Mouse (Mus musculus) megakaryocyte, adult 5-6 weeks (primary cell): ENCODE measurements around the gene Fam189b. TPM values are rescaled to one million over a fixed set of nuclear protein-coding genes. Genes with fewer than 3 reads are reported as not detected.
"Not testable (repeated sequence)": the region's sequence is repeated elsewhere in the genome, so short reads cannot be mapped to it uniquely, and the experiment has no call there.

Experiments used
- ATAC-seq: 2 replicates; pipeline ENCODE4 v1.8.0; 2016; ENCODE audit warnings: mild to moderate bottlenecking, inconsistent platforms; ENCODE audit not compliant: poor library complexity, severe bottlenecking
- total RNA-seq, 2 experiments: library from RNA; stranded (forward) in 1 of 2; stranded (reverse) in 1 of 2; fragments of 153-499, 151-499 nt in 1 of 2; fragments of 221-1000, 200-1000 nt in 1 of 2; gene quantifications; 2 replicates each; pipeline versions ENCODE4 v1.2.3 to v1.2.4; 2015 to 2017

Fam189b gene
- total RNA-seq, 2 experiments from 2014 or later: 3.3 to 13.5 TPM

GRCm38 (mm10) chr3:89202253-89203141 lies 19.6 kb downstream of the Fam189b start, which contains the start of gene Gba:
Gene Gba (plus strand): TSS chr3:89202928.
- peak; percentile 94 for ATAC-seq

DNA sequence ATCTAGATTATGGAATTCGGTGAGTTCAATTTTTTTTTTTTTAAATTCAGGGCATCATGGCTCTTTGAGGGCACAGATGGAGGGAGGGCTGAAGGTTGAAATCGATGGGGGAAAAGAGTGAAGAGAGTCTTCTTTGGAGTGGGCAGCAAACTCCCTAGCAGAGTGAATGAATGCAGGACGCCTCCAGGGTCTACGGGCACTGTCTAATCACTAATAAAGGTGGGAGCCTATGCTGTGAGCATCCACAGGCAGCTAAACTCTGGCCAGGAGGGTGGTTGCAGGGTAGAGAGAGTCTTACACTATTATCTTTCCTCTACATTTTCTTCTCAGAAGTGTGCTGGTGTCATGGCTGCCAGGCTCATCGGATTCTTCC lies 20.2 kb downstream of the Fam189b start:
- no peak; the same call in 1 of the 2 replicates for ATAC-seq

GRCm38 (mm10) chr3:89206079-89206478 lies 23.1 kb downstream of the Fam189b start:
- ATAC-seq: no peak

GRCm38 (mm10) chr3:89206695-89207094 lies 23.8 kb downstream of the Fam189b start:
- no peak for ATAC-seq

DNA sequence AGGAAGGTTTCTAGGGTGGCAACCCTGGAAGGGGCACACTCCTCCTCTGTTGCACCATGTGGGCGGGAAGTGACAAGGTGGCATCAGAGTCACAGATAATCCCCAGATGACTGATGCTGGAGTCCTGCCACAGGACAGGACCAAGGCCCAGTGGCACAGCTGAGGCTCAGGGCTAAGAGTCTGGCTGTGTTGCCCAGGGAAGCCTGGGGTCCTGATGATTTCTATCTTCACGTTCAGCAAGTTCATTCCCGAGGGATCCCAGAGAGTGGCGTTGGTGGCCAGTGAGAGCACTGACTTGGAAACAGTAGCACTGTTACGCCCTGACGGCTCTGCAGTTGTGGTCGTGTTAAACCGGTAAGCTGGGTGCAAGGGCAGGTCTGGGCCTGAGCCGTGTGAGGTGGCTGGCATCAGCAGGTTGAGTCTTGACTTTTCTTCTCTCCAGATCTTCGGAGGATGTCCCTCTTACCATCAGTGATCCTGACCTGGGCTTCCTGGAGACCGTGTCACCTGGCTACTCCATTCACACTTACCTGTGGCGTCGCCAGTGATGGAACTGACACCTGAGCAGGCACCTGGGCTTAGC lies 25.2 kb downstream of the Fam189b start:
- ATAC-seq: no peak

GRCm38 (mm10) chr3:89208736-89209135 lies 25.8 kb downstream of the Fam189b start:
- no peak for ATAC-seq

DNA sequence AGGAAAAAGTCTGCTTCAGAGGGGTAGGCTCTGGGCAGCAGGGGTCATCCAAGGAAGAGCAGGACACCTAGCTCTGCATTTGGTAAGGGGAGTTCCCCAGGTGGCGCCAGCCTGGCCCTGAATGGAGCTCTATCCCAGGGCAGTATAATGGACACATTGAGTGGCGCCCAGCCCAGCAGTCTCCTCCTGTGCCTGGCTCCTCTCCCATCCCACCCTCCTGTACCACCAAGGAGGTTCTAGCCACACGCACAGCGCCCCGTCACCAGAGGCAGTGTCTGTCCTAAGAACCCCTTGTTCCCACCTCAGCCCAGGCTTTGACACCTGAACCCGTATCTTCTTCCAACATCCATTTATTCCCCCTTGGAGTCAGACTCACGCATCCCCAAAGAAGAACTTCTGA lies 26.8 kb downstream of the Fam189b start:
- no peak for ATAC-seq

DNA sequence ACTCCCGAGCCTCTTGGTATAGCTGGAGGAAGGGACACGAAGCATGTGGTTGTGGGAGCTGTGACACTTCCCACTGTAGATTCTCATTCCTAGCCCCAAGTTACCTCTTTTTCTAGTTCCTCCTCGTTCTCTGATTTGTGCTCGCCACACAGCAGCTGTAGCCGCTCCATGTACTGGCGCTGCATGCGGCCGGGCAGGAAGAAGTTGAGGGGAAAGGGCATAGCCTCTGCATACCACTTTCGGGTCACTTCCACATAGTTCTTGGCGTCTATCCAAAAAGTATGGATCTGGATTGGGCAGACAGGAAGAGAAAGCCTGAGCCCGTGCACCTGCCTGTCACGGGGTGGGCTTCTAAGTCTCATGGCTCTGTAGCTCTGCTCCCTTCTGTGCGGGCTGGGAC lies 27.2 kb downstream of the Fam189b start:
- ATAC-seq: no peak

GRCm38 (mm10) chr3:89210731-89211130 lies 27.8 kb downstream of the Fam189b start:
- ATAC-seq: no peak

GRCm38 (mm10) chr3:89213803-89214530 lies 31.0 kb downstream of the Fam189b start:
- ATAC-seq: peak; percentile 90

- no peak for ATAC-seq
Measured at GRCm38 (mm10) chr3:89214681-89215411, 31.9 kb downstream of the Fam189b start, which contains the start of gene Thbs3. Gene Thbs3 (plus strand): TSS chr3:89215180.

GRCm38 (mm10) chr3:89215853-89216252 lies 32.9 kb downstream of the Fam189b start:
- peak; percentile 77 for ATAC-seq

DNA sequence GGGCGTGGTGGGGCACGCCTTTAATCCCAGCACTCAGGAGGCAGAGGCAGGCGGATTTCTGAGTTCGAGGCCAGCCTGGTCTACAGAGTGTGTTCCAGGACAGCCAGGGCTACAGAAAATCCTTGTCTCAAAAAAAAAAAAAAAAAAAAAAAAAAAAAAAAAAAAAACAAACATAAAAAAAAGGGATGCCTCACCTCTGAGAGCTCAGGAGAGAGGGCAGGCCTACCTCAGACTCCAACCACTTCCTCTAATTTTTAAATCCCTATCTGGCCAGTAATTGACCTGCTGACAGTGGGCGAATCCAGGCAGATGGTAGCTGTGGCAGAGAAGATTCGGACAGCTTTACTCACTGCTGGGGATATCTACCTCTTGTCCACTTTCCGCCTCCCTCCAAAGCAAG lies 33.5 kb downstream of the Fam189b start:
- ATAC-seq: not testable (repeated sequence)

DNA sequence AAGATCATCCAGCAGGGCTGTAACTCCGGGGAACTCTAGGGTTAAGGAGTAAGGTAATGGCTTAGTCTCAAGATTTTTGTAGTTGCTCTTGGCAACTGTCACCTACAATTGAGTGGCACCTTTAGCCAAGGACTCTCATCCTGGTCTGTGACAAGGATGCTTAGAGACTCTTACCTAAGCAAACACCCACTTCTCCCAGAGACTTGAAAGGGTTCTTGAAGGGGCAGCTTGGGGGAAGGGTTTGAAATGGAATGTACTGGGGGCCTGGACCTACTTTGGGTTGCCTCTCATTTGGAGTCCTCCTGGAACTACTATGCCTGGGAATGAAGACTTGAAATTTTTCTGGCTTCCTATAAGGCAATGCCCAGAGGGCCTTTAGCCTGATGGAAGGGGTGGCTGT lies 35.3 kb downstream of the Fam189b start:
- no peak for ATAC-seq

GRCm38 (mm10) chr3:89219546-89219945 lies 36.6 kb downstream of the Fam189b start:
- ATAC-seq: no peak

DNA sequence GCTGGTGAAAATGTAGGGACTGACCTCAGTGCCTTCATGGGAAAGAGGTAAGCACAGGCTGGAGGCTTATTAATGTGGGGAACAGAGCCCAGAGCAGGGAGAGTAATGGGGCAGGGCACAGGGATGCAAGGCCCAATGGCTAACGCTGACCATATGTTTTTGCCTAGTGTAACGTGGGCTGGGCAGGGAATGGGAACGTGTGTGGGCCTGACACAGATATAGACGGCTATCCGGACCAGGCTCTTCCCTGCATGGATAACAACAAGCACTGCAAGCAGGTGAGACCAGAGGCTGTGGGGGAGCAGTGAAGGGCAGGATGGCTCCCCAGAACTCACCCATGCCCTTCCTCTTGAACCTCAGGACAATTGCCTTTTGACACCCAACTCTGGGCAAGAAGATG lies 38.2 kb downstream of the Fam189b start:
- ATAC-seq: no peak

- no peak for ATAC-seq
Measured at GRCm38 (mm10) chr3:89224796-89225195, 41.9 kb downstream of the Fam189b start.

DNA sequence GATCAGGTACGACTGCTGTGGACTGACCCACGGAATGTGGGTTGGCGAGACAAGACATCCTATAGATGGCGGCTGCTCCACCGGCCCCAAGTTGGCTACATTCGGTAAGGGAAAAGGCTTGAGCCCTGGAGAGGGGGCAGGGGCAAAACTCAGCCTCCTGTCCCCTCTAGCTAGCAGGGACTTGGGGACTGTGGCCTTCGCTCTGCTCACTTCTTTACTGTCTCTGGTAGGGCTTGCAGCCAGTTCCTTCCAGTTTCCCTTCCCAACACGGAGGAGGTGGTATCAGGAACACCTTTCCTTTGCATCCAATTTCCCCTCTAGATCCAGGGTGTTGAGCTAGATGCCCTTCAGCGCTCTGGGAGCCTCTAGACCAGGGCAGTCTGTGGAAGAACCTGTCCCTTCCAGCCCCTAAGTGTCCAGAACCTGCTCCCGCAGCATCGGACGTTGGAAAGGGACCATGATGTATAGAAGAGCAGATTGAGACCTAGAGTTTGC lies 42.4 kb downstream of the Fam189b start:
- ATAC-seq: no peak

DNA sequence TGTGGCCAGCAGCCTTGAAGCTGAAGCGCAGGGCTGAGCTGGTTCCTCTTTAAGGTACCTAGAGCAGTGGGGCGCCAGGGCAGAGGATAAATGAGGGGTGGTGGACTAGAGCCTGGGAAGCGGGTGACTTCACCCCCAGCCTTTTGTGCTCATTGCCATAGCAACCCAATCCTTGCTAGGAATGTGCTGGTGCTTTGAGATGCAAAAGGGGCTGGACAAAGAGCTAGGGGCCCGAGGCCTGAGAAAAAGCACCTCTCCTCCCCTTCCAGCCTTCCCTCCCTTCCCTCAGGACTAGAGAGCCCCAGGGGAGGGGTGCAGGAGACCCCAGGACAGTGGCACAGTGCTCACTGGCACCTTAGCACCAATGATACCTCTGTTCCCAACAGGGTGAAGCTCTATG lies 43.0 kb downstream of the Fam189b start:
- no peak for ATAC-seq

GRCm38 (mm10) chr3:89226361-89226760 lies 43.4 kb downstream of the Fam189b start:
- ATAC-seq: no peak

DNA sequence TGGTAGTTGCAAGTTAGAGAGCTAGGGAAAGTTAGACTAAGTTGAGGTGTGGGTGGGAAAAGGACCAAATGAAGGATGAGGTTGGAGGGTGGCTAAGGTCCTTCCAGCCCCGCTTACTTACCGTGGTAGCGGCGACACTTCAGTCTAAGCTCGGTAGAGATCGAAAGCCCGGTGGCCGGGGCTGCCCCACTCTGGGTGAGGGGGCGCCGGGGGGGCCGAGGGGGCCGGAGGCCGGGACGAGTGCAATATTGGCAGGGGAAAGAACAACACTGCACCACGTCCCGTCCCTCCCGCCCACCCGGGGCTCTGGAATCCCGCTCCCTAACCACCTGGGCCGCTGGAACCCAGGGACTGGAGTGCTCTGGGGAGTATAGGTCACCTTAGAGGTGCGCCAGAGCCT lies 44.0 kb downstream of the Fam189b start, which contains the start of gene Mtx1:
Mtx1 (minus strand) TSS at position 189 of the 400 bp plus-strand sequence.
- no peak for ATAC-seq
